9 mouse cellular contexts compared by ENCODE assay signal in the genomic region with DNA sequence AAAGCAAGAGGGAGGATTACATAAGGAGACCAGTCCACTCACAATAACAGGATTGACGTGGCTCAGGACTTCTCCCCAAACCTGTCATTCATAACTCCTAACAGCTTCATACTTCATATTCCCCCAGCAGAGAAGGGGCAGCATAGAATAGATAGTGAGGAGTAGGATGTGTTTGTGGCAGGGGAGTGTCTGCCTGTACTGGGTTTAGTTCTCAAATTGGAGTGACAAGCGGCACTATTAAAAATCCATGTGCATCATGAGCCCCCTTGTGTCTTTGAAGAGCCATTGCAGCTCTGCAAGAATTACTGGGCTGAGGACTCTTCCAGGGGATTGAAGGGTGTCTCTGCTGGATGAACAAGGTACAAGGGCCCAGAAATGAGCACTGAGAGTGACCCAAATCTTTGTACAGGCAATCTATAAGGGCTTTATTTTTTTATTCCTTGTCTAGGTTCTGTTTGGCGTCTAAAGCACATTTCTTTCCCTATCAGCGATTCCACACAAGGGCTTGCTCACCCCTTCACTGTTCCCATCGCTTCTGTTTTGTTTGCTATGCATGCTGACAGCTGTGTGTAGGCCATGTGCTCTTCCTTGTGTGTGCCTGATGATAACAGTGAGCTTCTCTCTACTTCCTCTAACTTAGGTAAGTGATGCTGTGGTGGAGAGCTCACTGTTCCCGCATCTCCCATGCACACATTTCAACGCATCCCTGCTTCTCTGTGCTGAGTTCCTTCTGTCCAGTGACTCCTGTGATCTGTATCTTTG.
DNase-seq lines count a peak whose midpoint lies in the region; ATAC-seq lines count a peak whose summit lies in the region.
"Had no signal": no experiment of that assay in that cellular context is flagged by ENCODE, and none has a peak within 500 bp of the region (broad histone marks: within the 10 kb centered on the region; RNA-seq: fewer than 3 reads in every experiment).

No protein-coding gene starts in this region.

- H3K9me3 ChIP-seq in neural tube, embryonic 14.5 days (ENCODE audit: control insufficient read depth, low read length), result no peaks in the 10 kb centered on the region
- H3K9me3 ChIP-seq: limb, embryonic 15.5 days had no signal

- WGBS in neural tube, embryonic 14.5 days, result 69% methylated on average over 7 of the region's 7 CpGs

- DNase-seq in frontal cortex, postnatal 10 days (ENCODE audit: low spot score in 2 of 2), result no peak
- DNase-seq in right cerebral cortex, adult 2 months (ENCODE audit: low spot score in 2 of 2), result peak; percentile 46 to 57
- no peak for DNase-seq in right cerebral cortex, postnatal 36 days (ENCODE audit: low spot score in 2 of 2)
- DNase-seq in adrenal gland, adult 2 months, result no peak

- no peaks in the 10 kb centered on the region for H3K27me3 ChIP-seq in neural tube, embryonic 14.5 days (ENCODE audit: control insufficient read depth, insufficient read depth, low read length)

- H3K4me3 ChIP-seq in neural tube, embryonic 14.5 days (ENCODE audit: low read depth, low read length), result no peak overlapping the region
- H3K4me3 ChIP-seq: limb, embryonic 15.5 days had no signal

- no peak overlapping the region for H3K27ac ChIP-seq in neural tube, embryonic 14.5 days (ENCODE audit: low read depth, low read length)
- H3K27ac ChIP-seq: limb, embryonic 15.5 days had no signal

- H3K4me1 ChIP-seq in neural tube, embryonic 14.5 days (ENCODE audit: control insufficient read depth, insufficient read depth, low read length), result no peaks in the 10 kb centered on the region
- H3K4me1 ChIP-seq: limb, embryonic 15.5 days had no signal

- no peak overlapping the region for H3K9ac ChIP-seq in neural tube, embryonic 14.5 days (replicated peaks; ENCODE audit: low read depth, low read length)
- H3K9ac ChIP-seq: limb, embryonic 15.5 days had no signal

- no peaks in the 10 kb centered on the region for H3K36me3 ChIP-seq in neural tube, embryonic 14.5 days (ENCODE audit: control insufficient read depth, insufficient read depth, low read length)
- H3K36me3 ChIP-seq: limb, embryonic 15.5 days had no signal

- H3K4me2 ChIP-seq in neural tube, embryonic 14.5 days (ENCODE audit: low read depth, low read length), result no peak overlapping the region
- H3K4me2 ChIP-seq: limb, embryonic 15.5 days had no signal

- peak; percentile 75 for ATAC-seq in frontal cortex, adult (ENCODE audit: low TSS enrichment)
- ATAC-seq in granulocyte monocyte progenitor cell, adult 5-6 weeks (replicated peaks; ENCODE audit: poor library complexity, severe bottlenecking), result 0 out of 2 replicates have a peak, but pooled peaks have one; percentile 33
- peak; percentile 80 for ATAC-seq in neural tube, embryonic 14.5 days (ENCODE audit: low read depth)
- ATAC-seq in activated CD4-positive, CD25-positive, alpha-beta regulatory T cell, adult 4 months, result no peak

Comparison
In these comparisons a context has a peak if more than half of its experiments do, and no peak if none do; other contexts are left out.
1. DNase-seq: peak in right cerebral cortex, adult 2 months (2 of 2); none in frontal cortex, postnatal 10 days (0 of 2), right cerebral cortex, postnatal 36 days (0 of 2) and adrenal gland, adult 2 months (single experiment).